22 mouse cellular contexts compared by ENCODE assay signal in the genomic region with DNA sequence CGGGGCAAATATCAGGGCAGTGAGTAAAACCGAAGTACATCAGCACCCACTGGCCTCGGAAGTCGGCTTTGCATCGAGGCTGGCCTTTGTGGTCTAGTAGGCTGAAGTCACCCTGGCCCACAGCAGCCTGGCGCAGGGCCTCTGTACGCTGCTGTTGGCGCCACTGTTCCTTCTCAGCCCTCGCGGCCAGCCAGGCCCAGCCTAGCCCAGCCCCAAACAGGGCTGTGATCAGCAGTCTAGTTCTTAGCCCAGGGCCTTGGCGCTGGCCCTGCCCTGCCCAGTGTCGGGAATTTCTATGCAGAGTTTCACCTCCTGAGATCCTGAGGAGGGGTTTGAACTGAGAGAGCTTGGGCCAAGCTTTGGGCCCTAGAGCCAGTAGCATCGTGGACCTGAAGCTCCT. TPM values are rescaled to one million over a fixed set of nuclear protein-coding genes. Genes with fewer than 3 reads are reported as not detected.
DNase-seq lines count a peak whose midpoint lies in the region; ATAC-seq and TF ChIP-seq lines count a peak whose summit lies in the region.
"Had no signal": no experiment of that assay in that cellular context is flagged by ENCODE, and none has a peak within 500 bp of the region (broad histone marks: within the 10 kb centered on the region; RNA-seq: fewer than 3 reads in every experiment).

No protein-coding gene starts in this region.

- 0 out of 2 replicates have a peak overlapping the region, but pooled peaks have one; percentile 64 for H3K4me3 ChIP-seq in liver, embryonic 11.5 days (ENCODE audit: low read depth, low read length)
- H3K4me3 ChIP-seq in liver, postnatal 0 days (ENCODE audit: low read depth, low read length): no peak overlapping the region
- H3K4me3 ChIP-seq in CH12.LX (replicated peaks in 1 of 3; ENCODE audit: low read depth in 2 of 3, low read length in 2 of 3, poor library complexity in 1 of 3): no peak overlapping the region
- H3K4me3 ChIP-seq: heart, adult 2 months had no signal

- TF ChIP-seq POLR2A in CH12.LX (IDR thresholded peaks at IDR 0.05; ENCODE audit: low read depth, low read length): 0 out of 2 replicates have a peak, but pooled peaks have one; percentile 3
- TF ChIP-seq POLR2A in brain, embryonic 14.5 days (IDR thresholded peaks at IDR 0.05; ENCODE audit: borderline replicate concordance, extremely low read depth, insufficient read depth, insufficient read length, poor library complexity, severe bottlenecking): no peak

- peaks cover 44% of the 10 kb centered on the region for H3K36me3 ChIP-seq in liver, embryonic 11.5 days (ENCODE audit: control insufficient read depth, insufficient read depth, low read length)
- peaks cover 52% of the 10 kb centered on the region for H3K36me3 ChIP-seq in liver, postnatal 0 days (replicated peaks; ENCODE audit: insufficient read depth, low read length)
- H3K36me3 ChIP-seq in CH12.LX (replicated peaks in 1 of 2; ENCODE audit: control insufficient read depth in 1 of 2, insufficient read depth in 1 of 2, low read length in 1 of 2): peaks cover 55 to 58% of the 10 kb centered on the region in 2 experiments

- intact Hi-C loops in gastrocnemius, postnatal 36 days (cut with DNase I): loop anchor here (5.0 kb wide), 1 partner anchor 55 kb away; the partner anchor contains the start of genes C730034F03Rik, Chkb, Cpt1b and Gm44502

- no peak overlapping the region for H3K27ac ChIP-seq in liver, embryonic 11.5 days (ENCODE audit: low read depth, low read length)
- no peak overlapping the region for H3K27ac ChIP-seq in liver, postnatal 0 days (ENCODE audit: low read depth)
- H3K27ac ChIP-seq in CH12.LX (ENCODE audit: insufficient read depth, low read depth): no peak overlapping the region
- H3K27ac ChIP-seq: liver, embryonic 14.5 days had no signal

- peaks cover 10% of the 10 kb centered on the region for H3K27me3 ChIP-seq in liver, embryonic 11.5 days (replicated peaks; ENCODE audit: control insufficient read depth, insufficient read depth, low read length)
- H3K27me3 ChIP-seq in liver, postnatal 0 days (ENCODE audit: insufficient read depth, low read length): 0 out of 2 replicates have a peak, but pooled peaks cover 5% of the 10 kb centered on the region
- H3K27me3 ChIP-seq in CH12.LX (replicated peaks): no peaks in the 10 kb centered on the region

- TF ChIP-seq RAD21 in CH12.LX (IDR thresholded peaks at IDR 0.05; ENCODE audit: low read depth, low read length): no peak

- 86% methylated on average over 13 of the region's 13 CpGs for WGBS in liver, embryonic 11.5 days
- 83% methylated on average over 13 of the region's 13 CpGs for WGBS in liver, postnatal 0 days (ENCODE audit: insufficient replicate concordance)

- no peak overlapping the region for H3K9ac ChIP-seq in liver, embryonic 11.5 days (ENCODE audit: low read depth, low read length)
- no peak overlapping the region for H3K9ac ChIP-seq in liver, postnatal 0 days (replicated peaks)
- H3K9ac ChIP-seq in CH12.LX (ENCODE audit: insufficient read depth, low read depth): no peak overlapping the region
- H3K9ac ChIP-seq: embryonic facial prominence, embryonic 12.5 days; liver, embryonic 14.5 days; neural tube, embryonic 15.5 days had no signal

- in situ Hi-C loops in CH12.LX (cut with MboI; ENCODE audit: low pct_ligation_motif_present, low pct_unique_long_range_greater_than_20kb, low sequenced_read_pairs): loop anchor here (25.0 kb wide), 1 partner anchor 260 kb away; the partner anchor contains the start of gene Tubgcp6

- dilution Hi-C loops in CH12.LX (cut with MboI; ENCODE audit: extremely low pct_ligation_motif_present, extremely low pct_unique_long_range_greater_than_20kb, low sequenced_read_pairs): no loop called here

- no peak overlapping the region; the same call in 1 of the 2 replicates for H3K4me2 ChIP-seq in liver, embryonic 11.5 days
- no peak overlapping the region for H3K4me2 ChIP-seq in liver, postnatal 0 days (ENCODE audit: low read depth, low read length)
- H3K4me2 ChIP-seq in CH12.LX (ENCODE audit: insufficient read depth, low read depth, poor library complexity, severe bottlenecking): no peak overlapping the region

- H3K79me2 ChIP-seq in CH12.LX (replicated peaks; ENCODE audit: control insufficient read depth, extremely low read depth, insufficient read depth, poor library complexity, severe bottlenecking): no peaks in the 10 kb centered on the region

- no peak for TF ChIP-seq CTCF in liver, postnatal 0 days (IDR thresholded peaks at IDR 0.05; ENCODE audit: low read depth)
- TF ChIP-seq CTCF in CH12.LX (conservative IDR thresholded peaks at IDR 0.05 in 1 of 2, IDR thresholded peaks at IDR 0.05 in 1 of 2; ENCODE audit: low read depth in 2 of 2, low read length in 2 of 2): no peak
- TF ChIP-seq CTCF in brain, embryonic 14.5 days (IDR thresholded peaks at IDR 0.05; ENCODE audit: borderline replicate concordance, extremely low read depth, insufficient read depth, insufficient read length): no peak

- ATAC-seq in liver, embryonic 11.5 days (replicated peaks; ENCODE audit: low FRiP score): no peak
- no peak for ATAC-seq in liver, postnatal 0 days
- ATAC-seq: inflammation-experienced regulatory T-cells, adult 6 months had no signal

- no peak for TF ChIP-seq EP300 in liver, postnatal 0 days (IDR thresholded peaks at IDR 0.05; ENCODE audit: low read depth)
- TF ChIP-seq EP300 in CH12.LX (IDR thresholded peaks at IDR 0.05; ENCODE audit: low read length): no peak

- DNase-seq in heart, adult 11 months: peak; percentile 92
- no peak for DNase-seq in heart, adult 9 months (ENCODE audit: low spot score in 2 of 2)
- no peak for DNase-seq in liver, embryonic 11.5 days (ENCODE audit: low spot score)
- DNase-seq in liver, postnatal 0 days: no peak
- no peak for DNase-seq in CH12.LX (ENCODE audit: extremely low read depth)
- DNase-seq in brain, embryonic 14.5 days (ENCODE audit: low read depth): peak; percentile 11
- DNase-seq in gastrocnemius, postnatal 36 days: no peak
- DNase-seq: heart, postnatal 4 days; kidney, adult 9 months; lung, postnatal 36 days; thymus, adult 2 months had no signal

- no peaks in the 10 kb centered on the region for H3K9me3 ChIP-seq in liver, embryonic 11.5 days (ENCODE audit: control insufficient read depth, low read length)
- no peaks in the 10 kb centered on the region for H3K9me3 ChIP-seq in liver, postnatal 0 days (ENCODE audit: low read length)
- no peaks in the 10 kb centered on the region for H3K9me3 ChIP-seq in CH12.LX (replicated peaks; ENCODE audit: low read length)
- H3K9me3 ChIP-seq: embryonic facial prominence, embryonic 12.5 days; midbrain, embryonic 13.5 days; neural tube, embryonic 15.5 days had no signal

- peaks cover 7% of the 10 kb centered on the region for H3K4me1 ChIP-seq in liver, embryonic 11.5 days (replicated peaks; ENCODE audit: control insufficient read depth, insufficient read depth, low read length)
- peaks cover 13% of the 10 kb centered on the region for H3K4me1 ChIP-seq in liver, postnatal 0 days (ENCODE audit: insufficient read depth)
- peaks cover 0 to 26% of the 10 kb centered on the region in 2 experiments; a peak in 2 of 4 replicates for H3K4me1 ChIP-seq in CH12.LX (ENCODE audit: control insufficient read depth in 1 of 2, insufficient read depth in 2 of 2)

TF ChIP-seq in CH12.LX, 34 proteins besides CTCF, POLR2A, EP300 and RAD21 (continues in another document):
- TF ChIP-seq MAFK (IDR thresholded peaks at IDR 0.05; ENCODE audit: insufficient replicate concordance, low read length) (no peak), HCFC1 (IDR thresholded peaks at IDR 0.05; ENCODE audit: low read depth, low read length) (no peak), CHD2 (IDR thresholded peaks at IDR 0.05; ENCODE audit: low read length) (no peak)

RNA-seq across cellular contexts. Expression of gene Sco2, which starts 1.6 kb away (rescaled TPM):
- polyA plus RNA-seq in liver, embryonic 11.5 days (2014; fragmentation: Nextera tagmentation; extraction: Ambion mirVana): 8.1 and 9.7 TPM in 2 replicates
- polyA plus RNA-seq in liver, postnatal 0 days (2015; fragmentation: Nextera tagmentation; extraction: Ambion mirVana): 9.1 and 10.1 TPM in 2 replicates
- total RNA-seq in CH12.LX (2012; rRNA removed) (34.7 and 35.7 TPM in 2 replicates), CH12.LX (2014; rRNA removed) (24.9 and 27.2 TPM in 2 replicates)
- polyA plus RNA-seq in CH12.LX (2012; ENCODE audit: insufficient read length, low read depth): 12.3 and 17.1 TPM in 2 replicates
- 30.7 and 37.2 TPM in 2 replicates for polyA plus RNA-seq in brain, embryonic 14.5 days (2012; rRNA removed)
- 10 to 100 TPM; 12.0 to 19.1 TPM for total RNA-seq in gastrocnemius, postnatal 36 days (2021)

RNA-seq across cellular contexts. Expression of gene Tymp, which starts 4.8 kb away (rescaled TPM):
- 1.5 and 1.8 TPM in 2 replicates for polyA plus RNA-seq in liver, embryonic 11.5 days (2014; fragmentation: Nextera tagmentation; extraction: Ambion mirVana)
- 5.8 and 7.7 TPM in 2 replicates for polyA plus RNA-seq in liver, postnatal 0 days (2015; fragmentation: Nextera tagmentation; extraction: Ambion mirVana)
- total RNA-seq in CH12.LX (2012; rRNA removed): 1.1 and 1.4 TPM in 2 replicates
- total RNA-seq in CH12.LX (2014; rRNA removed): 2.3 and 2.4 TPM in 2 replicates
- polyA plus RNA-seq in CH12.LX (2012; ENCODE audit: insufficient read length, low read depth): 1.1 and 1.5 TPM in 2 replicates
- polyA plus RNA-seq in brain, embryonic 14.5 days (2012; rRNA removed): 3.8 and 4.6 TPM in 2 replicates
- under 1 TPM; 0.35 to 0.48 TPM for total RNA-seq in gastrocnemius, postnatal 36 days (2021)

RNA-seq across cellular contexts. Expression of gene Odf3b, which starts 7.0 kb away (rescaled TPM):
- polyA plus RNA-seq in liver, embryonic 11.5 days (2014; fragmentation: Nextera tagmentation; extraction: Ambion mirVana): 0.43 and 0.71 TPM in 2 replicates
- 1.8 and 2.0 TPM in 2 replicates for polyA plus RNA-seq in liver, postnatal 0 days (2015; fragmentation: Nextera tagmentation; extraction: Ambion mirVana)
- total RNA-seq in CH12.LX (2012; rRNA removed) (not detected in 2 replicates), CH12.LX (2014; rRNA removed) (not detected in 2 replicates)
- not detected in 2 replicates for polyA plus RNA-seq in CH12.LX (2012; ENCODE audit: insufficient read length, low read depth)
- polyA plus RNA-seq in brain, embryonic 14.5 days (2012; rRNA removed): 2.4 and 3.2 TPM in 2 replicates
- under 1 TPM; 0.42 to 0.87 TPM for total RNA-seq in gastrocnemius, postnatal 36 days (2021)
- polyA plus RNA-seq: C2C12, myocyte had no signal

RNA-seq across cellular contexts. Expression of gene Klhdc7b, which starts 12.6 kb away (rescaled TPM):
- not detected in 2 replicates for polyA plus RNA-seq in liver, embryonic 11.5 days (2014; fragmentation: Nextera tagmentation; extraction: Ambion mirVana)
- not detected in 2 replicates for polyA plus RNA-seq in liver, postnatal 0 days (2015; fragmentation: Nextera tagmentation; extraction: Ambion mirVana)
- total RNA-seq in CH12.LX (2012; rRNA removed) (not detected in 2 replicates), CH12.LX (2014; rRNA removed) (not detected in 2 replicates)
- polyA plus RNA-seq in CH12.LX (2012; ENCODE audit: insufficient read length, low read depth): not detected in 2 replicates
- 0.01 TPM in 1 of 2 replicates, not detected in the other for polyA plus RNA-seq in brain, embryonic 14.5 days (2012; rRNA removed)
- total RNA-seq in gastrocnemius, postnatal 36 days (2021): not detected
- total RNA-seq: adrenal gland, adult 18-20 months; gastrocnemius, adult 8-10 months; heart, adult 2 months; heart, postnatal 4 days had no signal
- polyA plus RNA-seq: C2C12; embryonic facial prominence, embryonic 12.5 days; heart, adult 2 months; liver, embryonic 14.5 days; midbrain, embryonic 13.5 days; myocyte; urinary bladder, adult 2 months had no signal

RNA-seq across cellular contexts. Expression of gene Ncaph2, which starts 16.5 kb away (rescaled TPM):
- 163 TPM in 2 replicates for polyA plus RNA-seq in liver, embryonic 11.5 days (2014; fragmentation: Nextera tagmentation; extraction: Ambion mirVana)
- 59.4 and 59.8 TPM in 2 replicates for polyA plus RNA-seq in liver, postnatal 0 days (2015; fragmentation: Nextera tagmentation; extraction: Ambion mirVana)
- total RNA-seq in CH12.LX (2012; rRNA removed): 134 and 151 TPM in 2 replicates
- total RNA-seq in CH12.LX (2014; rRNA removed): 106 and 108 TPM in 2 replicates
- polyA plus RNA-seq in CH12.LX (2012; ENCODE audit: insufficient read length, low read depth): 95.4 and 122 TPM in 2 replicates
- polyA plus RNA-seq in brain, embryonic 14.5 days (2012; rRNA removed): 126 and 172 TPM in 2 replicates
- 10 to 100 TPM; 36.7 to 43.0 TPM for total RNA-seq in gastrocnemius, postnatal 36 days (2021)

Comparison
In these comparisons a context has a peak if more than half of its experiments do, and no peak if none do; other contexts are left out.
1. DNase-seq: peak in heart, adult 11 months (single experiment) and brain, embryonic 14.5 days (single experiment); none in heart, adult 9 months (0 of 2), liver, embryonic 11.5 days (single experiment), liver, postnatal 0 days (single experiment), CH12.LX (single experiment) and gastrocnemius, postnatal 36 days (0 of 2).